Mouse (Mus musculus): ENCODE measurements around the gene Ctr9.

The Ctr9 gene

GRCm38 (mm10) chr7:111029046-111029553, 349 bp downstream of the Ctr9 start:
- no peak for DNase-seq (ENCODE audit: extremely low spot score, low read depth, low spot score)

- no peak for DNase-seq (ENCODE audit: extremely low spot score, low read depth, low spot score)
These were observed 20.2 kb downstream of the Ctr9 start for GRCm38 (mm10) chr7:111048920-111049319.

- no peak for DNase-seq (ENCODE audit: extremely low spot score, low read depth, low spot score)
These were observed 21.1 kb downstream of the Ctr9 start for GRCm38 (mm10) chr7:111049652-111050421.

GRCm38 (mm10) chr7:111055221-111055620, 26.5 kb downstream of the Ctr9 start:
- no peak for DNase-seq (ENCODE audit: extremely low spot score, low read depth, low spot score)

- no peak for DNase-seq (ENCODE audit: extremely low spot score, low read depth, low spot score)
These were observed 27.4 kb downstream of the Ctr9 start for GRCm38 (mm10) chr7:111055984-111056657.

GRCm38 (mm10) chr7:111059527-111059926, 30.8 kb downstream of the Ctr9 start:
- no peak for DNase-seq (ENCODE audit: extremely low spot score, low read depth, low spot score)

- no peak for DNase-seq (ENCODE audit: extremely low spot score, low read depth, low spot score)
These were observed 34.2 kb downstream of the Ctr9 start for GRCm38 (mm10) chr7:111062971-111063370.

GRCm38 (mm10) chr7:111068181-111068580, 39.4 kb downstream of the Ctr9 start:
- no peak for DNase-seq (ENCODE audit: extremely low spot score, low read depth, low spot score)

GRCm38 (mm10) chr7:111069439-111070166, 40.9 kb downstream of the Ctr9 start:
- DNase-seq (ENCODE audit: extremely low spot score, low read depth, low spot score) = no peak

- no peak for DNase-seq (ENCODE audit: extremely low spot score, low read depth, low spot score)
These were observed 41.4 kb downstream of the Ctr9 start for GRCm38 (mm10) chr7:111070167-111070496.

- DNase-seq (ENCODE audit: extremely low spot score, low read depth, low spot score) = no peak
These were observed 43.7 kb downstream of the Ctr9 start for GRCm38 (mm10) chr7:111072410-111072809.

- no peak for DNase-seq (ENCODE audit: extremely low spot score, low read depth, low spot score)
These were observed 46.5 kb downstream of the Ctr9 start for GRCm38 (mm10) chr7:111075288-111075687.

GRCm38 (mm10) chr7:111078271-111078670, 49.5 kb downstream of the Ctr9 start:
- no peak for DNase-seq (ENCODE audit: extremely low spot score, low read depth, low spot score)

- DNase-seq (ENCODE audit: extremely low spot score, low read depth, low spot score) = no peak
These were observed 51.3 kb downstream of the Ctr9 start for GRCm38 (mm10) chr7:111080026-111080425.

- no peak for DNase-seq (ENCODE audit: extremely low spot score, low read depth, low spot score)
These were observed 52.1 kb downstream of the Ctr9 start for GRCm38 (mm10) chr7:111080876-111081275.

- no peak for DNase-seq (ENCODE audit: extremely low spot score, low read depth, low spot score)
These were observed 53.5 kb downstream of the Ctr9 start for GRCm38 (mm10) chr7:111082043-111082821.

- DNase-seq (ENCODE audit: extremely low spot score, low read depth, low spot score) = peak; percentile 86
These were observed 54.3 kb downstream of the Ctr9 start, which contains the start of gene Eif4g2 for GRCm38 (mm10) chr7:111082822-111083732. Gene Eif4g2 (minus strand): TSS chr7:111083030.

- no peak for DNase-seq (ENCODE audit: extremely low spot score, low read depth, low spot score)
These were observed 55.0 kb downstream of the Ctr9 start for GRCm38 (mm10) chr7:111083733-111084120.

GRCm38 (mm10) chr7:111084443-111084842, 55.7 kb downstream of the Ctr9 start:
- DNase-seq (ENCODE audit: extremely low spot score, low read depth, low spot score) = no peak

- no peak for DNase-seq (ENCODE audit: extremely low spot score, low read depth, low spot score)
These were observed 56.4 kb downstream of the Ctr9 start for GRCm38 (mm10) chr7:111085153-111085552.
